Mouse (Mus musculus) E14TG2a.4 (cell line): ENCODE results near the gene Gtpbp6.

Experiments
- CTCF ChIP-seq: conservative IDR thresholded peaks from 2 replicates; pipeline ENCODE4 v1.5.1; 2014; ENCODE audit warnings: low read length
- NANOG ChIP-seq: IDR thresholded peaks from 2 replicates; pipeline ENCODE4 v1.6.1; 2014; ENCODE audit warnings: borderline replicate concordance, low read length, mixed read lengths
- POU5F1 ChIP-seq: IDR thresholded peaks from 2 replicates; pipeline ENCODE4 v1.6.1; 2014; ENCODE audit warnings: low read length, borderline replicate concordance

GRCm38 (mm10) chr5:110109991-110110441 is 2.0 kb upstream of the Gtpbp6 start, which contains the start of gene Zfp605:
- TF ChIP-seq CTCF (no peak), POU5F1 (no peak), NANOG (no peak)
